Mouse (Mus musculus): Measurements from ENCODE around the gene Olfr180. TPM values are rescaled to one million over a fixed set of nuclear protein-coding genes. Genes with fewer than 3 reads are reported as not detected.

Olfr180 gene
- not detected in 2 replicates for polyA plus RNA-seq (2015; fragmentation: Nextera tagmentation; extraction: Ambion mirVana)

GRCm38 (mm10) chr16:58929292-58929691 lies at the start of gene Olfr180:
TSS of gene Olfr180 (minus strand) at chr16:58929392.

GRCm38 (mm10) chr16:58928655-58929054 lies 537 bp downstream of the Olfr180 start, which contains the start of gene Olfr181:
TSS of gene Olfr181 (minus strand) at chr16:58928755.

GRCm38 (mm10) chr16:58891963-58892362 lies 37.2 kb downstream of the Olfr180 start, which contains the start of gene Olfr178:
TSS of gene Olfr178 (minus strand) at chr16:58892063.

GRCm38 (mm10) chr16:58874668-58875067 lies 54.5 kb downstream of the Olfr180 start, which contains the start of gene Olfr177:
TSS of gene Olfr177 (minus strand) at chr16:58874768.

Other genes starting within 250 kb of the Olfr180 start
- not detected in 2 replicates for gene Gpr15, start 210.3 kb downstream of the Olfr180 start, polyA plus RNA-seq (2015; fragmentation: Nextera tagmentation; extraction: Ambion mirVana)
- 56.6 and 57.2 TPM in 2 replicates for gene Cldnd1, start 201.5 kb downstream of the Olfr180 start, polyA plus RNA-seq (2015; fragmentation: Nextera tagmentation; extraction: Ambion mirVana)
- gene Olfr172, start 166.2 kb downstream of the Olfr180 start, polyA plus RNA-seq (2015; fragmentation: Nextera tagmentation; extraction: Ambion mirVana), result not detected in 2 replicates
- gene Olfr173, start 129.1 kb downstream of the Olfr180 start, polyA plus RNA-seq (2015; fragmentation: Nextera tagmentation; extraction: Ambion mirVana), result not detected in 2 replicates
- not detected in 2 replicates for gene Olfr175-ps1, start 102.6 kb downstream of the Olfr180 start, polyA plus RNA-seq (2015; fragmentation: Nextera tagmentation; extraction: Ambion mirVana)
- not detected in 2 replicates for gene Olfr177, start 54.6 kb downstream of the Olfr180 start, polyA plus RNA-seq (2015; fragmentation: Nextera tagmentation; extraction: Ambion mirVana)
- gene Olfr178, start 37.3 kb downstream of the Olfr180 start, polyA plus RNA-seq (2015; fragmentation: Nextera tagmentation; extraction: Ambion mirVana), result not detected in 2 replicates
- gene Olfr181, start 637 bp downstream of the Olfr180 start, polyA plus RNA-seq (2015; fragmentation: Nextera tagmentation; extraction: Ambion mirVana), result not detected in 2 replicates
- gene Olfr183, start 66.0 kb upstream of the Olfr180 start, polyA plus RNA-seq (2015; fragmentation: Nextera tagmentation; extraction: Ambion mirVana), result not detected in 2 replicates
- not detected in 2 replicates for gene Olfr186, start 100.9 kb upstream of the Olfr180 start, polyA plus RNA-seq (2015; fragmentation: Nextera tagmentation; extraction: Ambion mirVana)
- gene Olfr187, start 110.4 kb upstream of the Olfr180 start, polyA plus RNA-seq (2015; fragmentation: Nextera tagmentation; extraction: Ambion mirVana), result not detected in 2 replicates
- gene Olfr190, start 148.6 kb upstream of the Olfr180 start, polyA plus RNA-seq (2015; fragmentation: Nextera tagmentation; extraction: Ambion mirVana), result not detected in 2 replicates
- gene Olfr191, start 160.4 kb upstream of the Olfr180 start, polyA plus RNA-seq (2015; fragmentation: Nextera tagmentation; extraction: Ambion mirVana), result not detected in 2 replicates
- not detected in 2 replicates for gene Olfr193, start 182.5 kb upstream of the Olfr180 start, polyA plus RNA-seq (2015; fragmentation: Nextera tagmentation; extraction: Ambion mirVana)
- gene Olfr194, start 191.7 kb upstream of the Olfr180 start, polyA plus RNA-seq (2015; fragmentation: Nextera tagmentation; extraction: Ambion mirVana), result not detected in 2 replicates
- not detected in 2 replicates for gene Olfr195, start 217.7 kb upstream of the Olfr180 start, polyA plus RNA-seq (2015; fragmentation: Nextera tagmentation; extraction: Ambion mirVana)
- not detected in 2 replicates for gene Olfr196, start 241.1 kb upstream of the Olfr180 start, polyA plus RNA-seq (2015; fragmentation: Nextera tagmentation; extraction: Ambion mirVana)